Mouse (Mus musculus): ENCODE results near the gene Rgl1.

Rgl1 gene

DNA sequence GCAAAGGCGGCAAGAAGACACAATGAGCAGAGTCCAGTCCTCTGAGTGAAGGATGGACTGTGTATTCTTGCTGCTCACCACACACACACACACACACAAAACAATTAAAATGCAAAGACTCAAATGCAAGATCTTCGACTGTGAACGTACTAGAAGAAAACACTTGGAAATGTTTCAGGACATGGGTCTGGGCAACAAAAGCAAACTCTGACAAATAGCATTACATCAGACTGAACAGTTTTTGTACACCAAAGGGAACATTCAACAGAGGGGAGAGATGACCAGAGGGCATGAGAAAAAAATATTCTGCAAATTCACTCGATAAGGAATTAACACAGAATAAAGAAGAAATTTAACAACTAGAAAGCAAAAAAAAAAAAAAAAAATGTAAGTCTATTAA, 52.2 kb downstream of the Rgl1 start:
- no peak for DNase-seq

DNA sequence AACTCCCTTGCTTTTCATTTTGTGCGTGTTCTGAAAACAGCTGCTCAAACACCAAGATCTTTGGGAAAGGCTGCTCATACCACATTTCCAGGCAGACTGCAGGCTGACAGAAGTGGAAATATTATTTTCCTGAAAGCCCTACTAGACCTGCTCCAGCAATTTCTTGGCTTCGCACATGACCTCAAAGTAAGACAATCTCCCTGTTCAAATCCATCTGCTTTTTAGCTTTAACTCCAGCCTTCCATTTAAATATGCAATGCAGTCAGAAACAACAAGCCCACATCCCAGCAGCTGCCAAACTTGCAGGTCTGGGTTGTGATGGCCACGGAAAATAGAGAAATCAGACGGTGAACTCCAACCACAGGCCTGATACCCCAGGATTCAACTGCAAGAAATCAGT, 55.1 kb downstream of the Rgl1 start:
- no peak for DNase-seq

DNA sequence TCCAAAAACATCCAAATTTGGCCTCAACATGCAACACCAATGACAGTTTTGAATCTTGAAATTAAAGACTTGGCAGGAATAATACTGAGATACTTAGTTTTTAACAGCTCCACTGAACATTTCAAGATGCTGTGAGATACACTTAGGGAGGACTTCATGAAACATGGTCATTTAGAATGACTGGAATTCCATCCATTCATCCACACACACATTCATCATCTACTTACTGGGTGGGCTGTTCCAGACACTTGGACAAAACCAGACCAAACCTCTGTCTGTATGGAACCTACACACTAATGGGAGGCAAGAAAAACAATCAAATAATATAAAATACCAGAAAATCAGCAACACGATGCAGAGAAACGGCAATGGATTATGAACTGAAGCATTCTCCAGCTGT, 58.6 kb downstream of the Rgl1 start:
- no peak for DNase-seq

DNA sequence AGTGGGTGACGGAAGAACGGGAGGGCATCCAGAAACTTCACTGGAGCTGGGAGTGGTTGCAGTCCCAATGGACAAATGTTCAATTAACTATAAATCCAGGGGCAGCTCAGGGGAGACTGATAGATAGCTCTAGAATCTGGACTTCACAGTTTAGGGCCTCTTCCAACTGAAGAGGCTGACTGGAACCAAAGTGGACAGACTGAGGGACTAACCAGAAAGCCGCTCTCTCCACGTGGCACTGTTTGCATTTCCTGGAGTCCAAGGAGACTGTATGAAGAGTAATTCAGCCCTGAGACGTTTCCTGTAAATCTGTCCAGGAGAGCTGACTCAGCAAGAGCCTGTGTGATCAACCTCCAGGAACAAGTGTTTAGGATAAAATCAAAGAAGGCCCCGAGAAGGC, 62.2 kb downstream of the Rgl1 start:
- DNase-seq: no peak

DNA sequence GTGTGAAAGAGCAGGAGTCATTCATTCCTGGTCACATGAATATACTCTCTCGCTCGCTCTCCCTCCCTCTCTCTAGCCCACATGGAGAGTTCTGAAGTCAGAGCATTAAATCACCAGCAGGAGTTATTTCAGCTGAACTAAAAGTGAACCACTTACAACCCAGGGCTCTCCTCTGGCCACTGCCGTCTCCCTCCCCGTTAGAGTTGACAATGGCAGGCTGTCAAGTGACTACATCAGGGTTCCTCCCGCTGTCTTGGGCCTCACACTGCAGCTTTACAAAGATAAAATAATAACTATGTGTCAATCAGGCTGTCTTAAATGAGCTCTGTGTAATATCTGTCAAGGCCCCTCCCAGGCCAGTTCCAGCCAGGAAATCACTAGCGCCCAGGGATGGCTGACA, 63.2 kb downstream of the Rgl1 start:
- DNase-seq: no peak

DNA sequence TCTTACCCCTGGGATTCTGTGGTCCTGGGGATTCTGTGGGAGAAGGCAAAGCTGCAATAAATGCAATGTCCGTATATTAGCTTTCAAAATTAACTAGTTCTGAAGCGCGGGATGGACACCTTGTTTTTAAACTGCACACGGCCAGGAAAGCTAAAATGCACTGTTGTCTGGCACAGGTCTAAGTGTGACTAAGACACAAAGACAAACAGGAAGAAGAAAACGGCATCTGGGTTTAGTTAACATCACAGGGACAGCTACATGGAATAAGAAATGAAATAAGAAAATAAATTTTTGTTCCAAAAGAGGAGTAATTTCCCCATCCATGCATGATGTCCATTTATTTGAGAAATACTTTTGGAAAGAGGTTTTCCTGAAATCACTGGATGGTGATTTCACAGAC, 65.1 kb downstream of the Rgl1 start:
- no peak for DNase-seq

DNA sequence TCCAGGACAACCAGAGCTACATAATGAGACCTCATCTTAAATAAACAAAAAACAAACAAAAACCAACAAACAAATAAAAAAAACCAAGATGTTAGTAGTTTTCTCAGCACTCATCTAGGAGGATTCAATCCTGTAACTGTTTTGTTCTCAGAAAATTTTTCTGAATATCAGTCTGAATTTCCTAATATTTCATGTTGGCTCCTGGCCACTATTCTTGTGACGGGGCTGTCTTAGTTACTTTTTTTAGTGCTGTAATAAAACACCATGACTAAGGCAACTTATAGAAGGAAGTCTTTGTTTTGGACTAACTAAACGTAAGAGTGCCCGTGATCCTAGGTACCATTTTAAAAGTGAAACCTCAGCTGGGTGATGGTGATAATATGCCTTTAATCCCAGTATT, 68.8 kb downstream of the Rgl1 start:
- DNase-seq: no peak

DNA sequence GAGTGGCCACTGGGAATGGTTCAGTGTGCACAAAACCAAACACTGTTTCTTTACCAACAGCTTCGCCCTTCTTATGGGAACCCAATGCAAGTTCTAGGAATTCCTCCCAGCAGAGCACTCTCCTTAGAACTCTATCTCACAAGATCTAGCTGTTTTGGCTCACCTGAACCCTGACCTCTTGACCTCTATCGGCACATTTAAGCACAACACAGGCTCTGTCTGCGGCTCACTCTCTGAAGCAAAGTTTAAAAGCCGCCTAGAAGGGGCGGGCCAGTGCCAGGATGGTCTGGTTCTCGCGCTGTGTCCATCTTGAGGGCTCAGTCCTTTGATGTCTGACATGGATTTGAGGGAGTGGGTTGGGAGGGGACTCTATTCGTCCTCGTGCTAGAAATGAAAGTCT, 70.7 kb downstream of the Rgl1 start:
- no peak for DNase-seq

DNA sequence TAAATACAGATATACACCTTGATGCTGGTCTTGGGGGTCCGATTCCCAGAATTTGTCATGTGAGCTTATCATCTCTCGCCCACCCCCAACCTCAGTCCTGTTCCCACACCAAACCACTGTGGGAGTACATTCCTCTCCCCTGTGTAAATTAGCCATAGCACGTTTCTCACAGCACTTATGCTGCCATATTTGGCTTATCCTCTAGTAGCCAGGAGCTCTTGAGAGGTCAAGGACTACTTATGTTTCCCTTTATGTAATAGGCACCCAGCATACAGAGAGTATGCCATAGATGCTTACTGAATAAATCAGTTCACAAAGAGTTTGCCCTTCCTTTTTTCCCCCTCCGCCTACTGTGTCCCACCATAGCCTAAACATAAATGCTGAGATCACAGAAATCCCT, 76.2 kb downstream of the Rgl1 start:
- DNase-seq: no peak

DNA sequence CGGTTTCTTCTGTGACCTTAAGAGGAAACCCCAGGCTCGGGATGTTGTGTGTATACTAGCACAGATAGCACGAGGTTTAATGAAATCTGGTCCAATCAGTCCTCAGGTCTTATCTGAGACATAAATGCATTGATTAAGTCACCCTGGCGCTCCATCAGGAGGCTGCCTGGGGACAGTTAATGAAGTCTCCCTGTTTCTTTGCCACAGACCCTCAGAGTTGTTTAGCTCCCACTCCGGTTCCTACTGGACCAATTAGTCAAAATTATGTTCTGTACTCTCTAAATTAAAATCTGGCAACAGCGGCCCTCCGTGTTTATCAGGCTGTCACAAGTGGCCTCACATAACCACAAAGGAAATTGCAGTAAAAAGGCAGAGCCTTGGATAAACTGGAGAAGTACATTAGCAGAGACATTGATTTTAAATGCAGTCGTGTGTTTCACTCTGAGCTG, 78.4 kb downstream of the Rgl1 start:
- DNase-seq: no peak

DNA sequence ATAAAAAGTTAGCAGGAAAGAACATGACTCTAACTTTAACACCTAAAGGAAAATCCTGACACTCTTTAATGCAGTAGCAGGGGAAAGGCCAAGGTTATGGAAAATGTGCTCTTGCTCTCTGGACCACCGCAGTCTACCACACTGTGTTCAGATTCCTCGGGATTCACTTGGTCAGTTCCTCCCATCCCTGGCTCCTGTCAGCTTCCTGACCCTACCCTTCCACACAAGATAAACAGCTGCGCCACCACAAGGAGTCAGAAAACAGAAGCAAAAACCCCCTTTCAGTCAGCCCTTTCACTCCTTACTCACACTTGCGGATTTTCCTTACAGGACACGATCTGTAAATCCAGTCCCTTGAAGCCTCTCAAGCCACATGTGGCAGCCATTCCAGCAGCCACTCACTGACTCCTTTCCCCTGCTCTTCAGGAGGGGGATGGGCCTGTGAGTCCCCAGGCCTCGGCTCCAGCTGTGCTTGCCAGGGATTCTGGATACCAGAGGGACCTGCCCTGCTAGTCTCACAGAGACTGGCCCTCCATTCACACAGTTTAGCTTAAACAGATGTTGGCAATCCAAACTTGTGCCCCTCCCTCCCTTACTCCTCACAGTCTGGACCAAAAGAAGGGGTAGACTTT, 78.9 kb downstream of the Rgl1 start:
- DNase-seq: peak; percentile 35

DNA sequence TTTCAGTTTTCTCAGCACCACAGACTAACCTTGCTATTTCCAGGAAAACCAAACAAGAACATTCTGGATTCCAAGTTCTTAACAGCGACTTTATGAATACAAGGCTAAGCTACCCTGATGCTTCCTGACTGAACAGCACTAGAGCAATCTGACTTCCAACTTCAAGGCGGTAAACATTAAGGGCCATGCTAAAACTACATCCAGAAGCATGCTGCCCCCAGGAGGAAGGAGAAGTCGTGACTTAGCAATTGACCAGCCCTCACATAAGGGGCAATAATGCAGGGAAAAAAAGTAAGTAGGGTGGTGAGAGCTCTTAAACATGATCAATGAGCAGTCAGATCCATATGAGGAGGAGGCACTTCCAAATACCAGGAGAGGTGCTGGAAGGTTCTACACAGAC, 80.6 kb downstream of the Rgl1 start:
- no peak for DNase-seq

DNA sequence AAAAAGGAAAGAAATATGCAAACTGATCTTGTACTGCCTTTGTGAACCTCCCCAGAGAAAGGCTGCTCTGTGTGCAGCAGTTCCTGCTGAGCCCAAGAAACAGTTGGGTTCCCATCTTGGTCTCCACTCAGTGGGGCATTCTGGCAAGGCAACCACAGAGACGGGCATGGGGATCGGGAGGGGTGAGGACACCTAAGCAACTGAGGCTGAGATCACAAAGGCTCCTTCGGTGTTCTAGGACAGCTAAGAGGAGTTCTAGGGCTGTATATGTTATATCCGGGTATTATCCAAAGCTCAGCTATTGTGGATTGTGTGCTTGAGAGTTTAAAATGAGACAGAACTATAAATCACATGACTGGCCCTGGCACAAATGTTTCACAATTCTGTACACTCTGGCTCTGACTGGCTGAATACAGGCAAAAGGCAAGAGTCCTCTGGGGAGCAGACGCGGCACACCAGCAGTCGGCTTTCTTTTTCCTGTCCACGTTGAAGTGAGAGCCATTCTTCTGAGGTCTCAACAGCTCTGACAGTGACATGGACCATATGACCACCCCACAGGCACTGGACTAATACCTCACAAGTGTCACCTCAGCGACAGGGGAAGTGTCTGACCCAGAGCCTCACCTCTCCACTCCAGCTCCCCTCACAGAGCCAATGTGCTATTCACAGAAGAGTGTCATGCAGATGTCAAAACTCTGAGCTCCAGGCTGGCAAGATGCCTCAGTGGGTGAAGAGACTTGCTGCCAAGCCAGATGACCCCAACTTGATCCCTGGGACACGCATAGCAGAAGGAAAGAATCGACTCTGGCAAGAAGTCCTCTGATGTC, 83.6 kb downstream of the Rgl1 start:
- no peak for DNase-seq

DNA sequence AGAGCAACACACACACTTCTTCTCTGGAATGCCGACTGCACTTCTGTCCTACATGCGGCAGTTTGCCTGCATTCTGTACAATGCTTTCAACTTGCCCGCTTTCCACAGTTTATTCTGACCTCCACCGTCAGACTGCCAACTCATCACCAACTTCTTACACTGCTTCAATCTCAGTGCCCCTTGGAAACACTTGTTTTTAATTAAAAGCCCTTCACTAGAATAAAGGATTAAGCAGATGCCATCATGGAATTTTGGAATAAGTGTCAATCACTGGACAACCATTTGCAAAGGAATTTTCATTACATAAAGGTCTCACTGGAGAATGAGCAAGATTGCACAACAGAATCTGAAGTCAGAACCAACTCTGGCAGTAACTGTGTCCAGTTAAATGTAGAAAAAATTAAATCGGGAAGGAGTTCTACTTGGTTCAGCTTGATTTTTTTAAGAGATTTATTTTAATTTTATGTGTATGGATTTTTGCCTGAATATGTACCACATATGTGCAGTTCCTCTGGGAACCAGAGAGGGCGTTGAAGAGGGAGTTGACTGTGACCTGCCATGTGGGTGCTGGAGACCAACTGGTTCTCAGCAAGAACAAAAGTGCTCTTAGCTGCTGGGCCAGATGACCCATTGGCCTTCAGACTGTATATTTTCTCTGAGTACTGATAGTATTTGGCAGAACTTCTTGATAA, 84.3 kb downstream of the Rgl1 start:
- no peak for DNase-seq

DNA sequence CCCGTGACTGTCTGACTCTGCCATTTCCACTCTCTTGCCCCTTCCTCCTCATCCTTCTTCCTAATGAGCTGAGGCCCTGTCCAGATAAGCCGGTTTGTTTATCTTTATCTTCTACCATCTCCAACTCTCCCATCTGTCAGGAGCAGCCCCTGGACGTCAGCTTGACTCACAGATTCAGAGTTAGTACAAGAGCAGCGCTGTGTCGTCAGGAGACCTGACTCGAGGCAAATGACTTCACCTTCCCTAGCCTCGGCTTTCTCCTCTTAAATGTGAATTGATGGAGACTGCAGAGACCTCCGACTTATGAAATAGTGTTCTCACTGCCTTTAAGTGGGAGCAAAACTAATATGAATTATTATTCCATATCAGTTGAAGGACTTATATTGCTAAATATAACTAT, 85.0 kb downstream of the Rgl1 start:
- peak; percentile 44 for DNase-seq

DNA sequence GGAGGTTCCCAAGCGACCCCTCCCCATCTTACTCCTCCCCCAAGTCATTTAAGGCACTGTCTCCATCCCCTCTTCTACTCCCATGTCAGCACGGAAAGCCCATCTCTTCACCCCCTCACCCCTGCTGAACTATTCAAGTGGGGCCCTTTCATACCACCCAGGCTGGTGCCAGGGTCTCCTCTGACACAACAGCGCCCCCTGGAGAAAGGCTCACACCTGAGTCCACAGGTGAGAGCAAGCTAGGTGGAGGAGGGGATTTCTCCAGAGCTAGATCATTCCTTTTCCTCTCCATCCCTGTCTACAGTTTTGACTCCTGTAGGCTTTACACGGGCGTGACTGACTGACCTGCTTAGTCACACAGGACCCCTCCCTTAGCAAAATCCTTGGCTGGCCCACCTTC, 87.7 kb downstream of the Rgl1 start:
- DNase-seq: no peak

DNA sequence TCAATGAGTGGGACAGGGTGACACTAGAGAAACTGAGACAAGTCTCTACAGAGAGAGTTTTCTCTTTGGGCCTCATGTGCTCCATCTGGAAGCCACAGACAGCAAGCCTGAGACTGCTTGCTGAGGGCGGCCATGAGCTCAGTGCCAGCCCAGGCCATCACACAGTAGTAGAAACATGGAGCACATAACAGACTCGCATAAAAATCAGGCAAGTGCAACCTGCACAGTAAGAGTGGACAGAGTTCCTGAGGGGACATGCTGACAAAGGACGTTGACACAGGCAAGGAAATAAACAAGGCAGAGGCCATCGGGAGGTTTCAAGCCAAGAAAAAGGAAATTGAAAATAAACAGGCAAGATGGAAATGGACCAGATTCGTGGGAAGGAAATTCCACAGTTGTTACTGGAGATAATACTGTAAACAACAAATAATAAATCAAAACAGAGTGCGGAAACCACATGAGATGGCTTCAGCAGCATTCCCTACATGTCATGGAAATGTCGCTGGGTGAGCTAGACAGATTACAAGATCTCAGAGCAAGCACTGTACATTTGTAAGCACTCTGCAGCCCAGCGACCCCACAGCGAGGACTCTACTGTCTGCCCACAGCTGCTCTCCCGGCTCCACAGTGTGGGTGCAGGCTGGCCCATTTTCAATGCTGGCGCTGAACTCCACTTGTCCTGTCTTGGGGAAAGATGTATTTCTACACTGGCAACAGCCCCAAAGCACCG, 88.5 kb downstream of the Rgl1 start:
- DNase-seq: no peak

DNA sequence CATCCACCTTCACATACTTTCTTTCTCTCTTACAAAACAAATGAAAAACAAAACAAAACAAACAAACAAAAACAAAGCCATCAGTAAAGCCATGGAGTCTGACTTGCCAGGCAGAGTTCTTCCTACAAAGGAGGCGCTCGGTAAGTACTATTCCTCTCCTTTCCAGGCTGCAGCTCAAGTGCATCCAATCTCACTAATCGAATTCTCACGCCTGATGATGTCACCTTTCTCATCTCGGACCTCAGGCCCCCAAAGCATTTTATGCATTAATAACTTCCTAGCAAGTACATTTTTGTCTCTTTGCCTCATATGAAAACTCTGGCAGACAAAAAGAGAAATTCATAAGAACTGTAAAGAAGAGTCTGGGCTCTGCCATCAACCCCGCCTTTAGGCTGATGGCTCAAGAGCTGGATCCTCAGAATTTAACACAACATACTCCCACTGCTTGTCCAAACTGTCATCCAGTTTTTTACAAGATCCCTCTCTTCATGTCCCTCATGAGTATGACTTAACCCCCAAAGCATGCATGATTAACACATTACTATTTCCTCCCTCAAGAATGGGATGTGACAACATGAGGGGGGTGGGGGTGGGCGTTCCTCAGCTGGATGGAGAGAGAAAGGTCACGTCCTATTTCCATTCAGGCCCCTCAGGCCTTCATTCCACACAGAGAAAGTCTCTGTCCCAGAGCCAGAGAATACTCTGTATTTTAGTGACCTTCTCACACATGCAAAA, 96.5 kb downstream of the Rgl1 start:
- DNase-seq: peak; percentile 78

DNA sequence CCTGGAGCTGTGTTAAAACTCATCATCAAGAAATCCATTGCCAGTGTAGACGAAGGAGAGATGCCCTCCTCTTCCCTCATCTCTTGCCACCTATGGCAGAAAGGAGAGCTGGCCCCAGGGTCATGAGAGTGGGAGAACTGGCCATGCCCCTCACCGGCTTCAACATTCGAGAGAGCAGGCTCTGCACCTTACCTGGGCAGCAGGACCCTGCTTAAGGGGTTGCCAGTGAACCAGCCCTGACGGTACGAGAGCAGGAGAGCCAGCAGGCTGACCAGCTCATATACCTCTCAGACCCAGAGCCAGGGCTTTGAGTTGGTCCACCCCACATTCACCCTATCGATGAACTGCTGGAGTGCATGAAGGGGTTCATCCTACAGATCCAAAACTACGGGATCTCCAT, 105.7 kb downstream of the Rgl1 start:
- DNase-seq: no peak

DNA sequence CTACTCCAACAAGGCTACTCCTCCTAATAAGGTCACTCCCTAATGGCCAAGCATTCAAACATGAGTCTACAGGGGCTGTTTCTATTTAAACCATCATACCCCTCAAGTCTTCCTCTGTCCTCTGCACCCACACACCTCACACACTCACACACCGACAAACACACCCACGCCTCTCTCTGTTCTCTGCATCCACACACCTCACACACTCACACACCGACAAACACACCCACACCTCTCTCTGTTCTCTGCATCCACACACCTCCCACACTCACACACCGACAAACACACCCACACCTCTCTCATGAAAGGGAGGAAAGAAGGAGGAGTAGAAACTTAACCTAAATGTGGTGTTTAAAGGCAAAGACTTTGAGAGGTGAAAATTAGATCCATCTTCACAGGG, 106.2 kb downstream of the Rgl1 start:
- no peak for DNase-seq

DNA sequence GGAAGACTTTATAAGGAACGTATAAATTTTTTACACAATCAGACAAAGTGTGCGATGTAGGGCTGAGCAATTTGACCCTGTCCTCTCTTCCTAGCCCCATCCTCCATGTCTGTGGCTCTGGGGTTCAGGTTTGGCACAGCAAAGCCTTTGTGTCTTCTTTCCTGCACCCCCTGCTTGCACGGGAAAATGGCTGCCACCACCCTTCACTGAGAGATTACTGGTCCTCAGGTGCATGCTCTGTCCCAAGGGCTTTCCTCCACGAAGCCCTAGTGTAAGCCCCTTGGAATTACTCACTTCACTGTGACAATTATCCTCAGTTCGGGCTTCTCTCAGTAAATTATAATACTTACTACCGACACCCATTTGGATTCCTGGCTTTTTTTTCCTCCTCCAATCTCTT, 109.5 kb downstream of the Rgl1 start:
- DNase-seq: no peak

DNA sequence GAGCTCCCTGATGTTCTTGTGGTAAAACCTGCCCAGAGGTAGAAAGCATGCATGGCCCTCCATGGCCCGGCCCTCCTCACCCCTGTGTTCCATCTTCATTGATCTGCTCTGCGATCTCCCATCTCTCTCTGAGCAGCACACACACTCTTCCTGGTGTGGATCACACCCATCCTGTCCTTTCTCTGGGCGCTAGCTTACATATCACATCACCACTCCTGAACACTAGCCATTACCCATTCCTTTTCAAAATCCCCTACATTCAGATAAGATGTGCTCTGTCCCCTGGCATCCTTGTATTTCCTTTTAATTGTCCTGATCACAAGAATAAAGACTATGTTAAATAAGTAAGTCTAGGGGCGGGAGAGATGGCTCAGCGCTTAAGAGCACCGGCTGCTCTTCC, 111.3 kb downstream of the Rgl1 start:
- DNase-seq: no peak

DNA sequence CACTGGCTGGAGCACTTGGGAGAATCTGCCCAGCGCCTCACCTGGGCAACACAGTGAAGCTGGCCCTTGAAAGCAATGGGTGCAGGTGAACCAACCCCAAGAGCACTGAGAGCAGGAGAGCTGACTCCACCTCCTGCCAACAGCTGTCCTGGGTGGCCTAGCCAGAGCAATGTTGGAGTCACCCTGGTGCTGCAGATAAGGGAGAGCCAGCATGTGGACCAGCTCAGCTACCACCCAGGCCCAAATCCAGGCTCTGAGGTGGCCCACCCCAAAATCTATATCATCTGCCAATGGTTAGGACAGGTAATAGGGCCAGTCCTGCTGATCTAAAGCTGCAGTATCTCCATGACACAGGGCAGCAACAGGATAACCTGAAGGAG, 114.7 kb downstream of the Rgl1 start:
- DNase-seq: no peak

All from retina, postnatal 1 day (tissue).